Comparison of ENCODE assay signal across 8 mouse cellular contexts in genomic region chr14:74947376-74948013, GRCm38 (mm10). TPM values are rescaled to one million over a fixed set of nuclear protein-coding genes. Genes with fewer than 3 reads are reported as not detected.
A peak's percentile ranks its signal among the peaks of the same experiment; 100 is the strongest.
DNase-seq lines count a peak whose midpoint lies in the region; ATAC-seq and TF ChIP-seq lines count a peak whose summit lies in the region.

Lrch1 (minus strand) TSS chr14:74947876.

- peak within 1 kb of the TSS; percentile 91 for H3K27ac ChIP-seq in forebrain, embryonic 10.5 days
- peak within 1 kb of the TSS; percentile 96 for H3K27ac ChIP-seq in heart, embryonic 15.5 days
- H3K27ac ChIP-seq in liver, embryonic 16.5 days (ENCODE audit: low read length), result peak within 1 kb of the TSS; percentile 83
- H3K27ac ChIP-seq in neural tube, embryonic 12.5 days, result peak within 1 kb of the TSS; percentile 53; the same call in 1 of the 2 replicates
- peak within 1 kb of the TSS; percentile 97 for H3K27ac ChIP-seq in stomach, postnatal 0 days (replicated peaks)

- peak; percentile 45 for TF ChIP-seq CTCF in stomach, postnatal 0 days (IDR thresholded peaks at IDR 0.05; ENCODE audit: low read depth)

- H3K4me3 ChIP-seq in forebrain, embryonic 10.5 days, result peak within 1 kb of the TSS; percentile 83
- peak within 1 kb of the TSS; percentile 88 for H3K4me3 ChIP-seq in heart, embryonic 15.5 days
- H3K4me3 ChIP-seq in liver, embryonic 16.5 days (ENCODE audit: low read depth, low read length), result peak within 1 kb of the TSS; percentile 87
- peak within 1 kb of the TSS; percentile 84 for H3K4me3 ChIP-seq in neural tube, embryonic 12.5 days
- H3K4me3 ChIP-seq in stomach, postnatal 0 days (ENCODE audit: low read depth, low read length), result peak within 1 kb of the TSS; percentile 98

- H3K4me1 ChIP-seq in forebrain, embryonic 10.5 days, result peaks cover 27% of the 10 kb centered on the region
- H3K4me1 ChIP-seq in heart, embryonic 15.5 days (replicated peaks), result peaks cover 39% of the 10 kb centered on the region
- peaks cover 29% of the 10 kb centered on the region for H3K4me1 ChIP-seq in liver, embryonic 16.5 days (ENCODE audit: control insufficient read depth, low read depth, low read length)
- peaks cover 13% of the 10 kb centered on the region; the same call in 1 of the 2 replicates for H3K4me1 ChIP-seq in neural tube, embryonic 12.5 days
- H3K4me1 ChIP-seq in stomach, postnatal 0 days (replicated peaks; ENCODE audit: control insufficient read depth, insufficient read depth), result peaks cover 3% of the 10 kb centered on the region; the same call in 1 of the 2 replicates

- WGBS in forebrain, embryonic 10.5 days, result under 1% methylated on average over 63 of the region's 65 CpGs
- under 1% methylated on average over 65 of the region's 65 CpGs for WGBS in heart, embryonic 15.5 days
- under 1% methylated on average over 65 of the region's 65 CpGs for WGBS in liver, embryonic 16.5 days (ENCODE audit: insufficient replicate concordance)
- WGBS in neural tube, embryonic 12.5 days, result under 1% methylated on average over 62 of the region's 65 CpGs
- under 1% methylated on average over 62 of the region's 65 CpGs for WGBS in stomach, postnatal 0 days

- no peaks in the 10 kb centered on the region for H3K27me3 ChIP-seq in forebrain, embryonic 10.5 days (ENCODE audit: poor library complexity, severe bottlenecking)
- no peaks in the 10 kb centered on the region for H3K27me3 ChIP-seq in heart, embryonic 15.5 days
- no peaks in the 10 kb centered on the region for H3K27me3 ChIP-seq in liver, embryonic 16.5 days (ENCODE audit: control insufficient read depth, insufficient read depth, low read depth, low read length)
- H3K27me3 ChIP-seq in neural tube, embryonic 12.5 days (replicated peaks), result no peaks in the 10 kb centered on the region
- no peaks in the 10 kb centered on the region for H3K27me3 ChIP-seq in stomach, postnatal 0 days (ENCODE audit: control insufficient read depth, insufficient read depth, low read length)

- 0 out of 2 replicates have a peak, but pooled peaks cover 1% of the 10 kb centered on the region for H3K36me3 ChIP-seq in forebrain, embryonic 10.5 days (replicated peaks)
- H3K36me3 ChIP-seq in heart, embryonic 15.5 days, result no peaks in the 10 kb centered on the region
- H3K36me3 ChIP-seq in liver, embryonic 16.5 days (ENCODE audit: control insufficient read depth, insufficient read depth), result no peaks in the 10 kb centered on the region
- no peaks in the 10 kb centered on the region for H3K36me3 ChIP-seq in neural tube, embryonic 12.5 days
- H3K36me3 ChIP-seq in stomach, postnatal 0 days (ENCODE audit: control insufficient read depth, insufficient read depth, low read length), result no peaks in the 10 kb centered on the region

- H3K9me3 ChIP-seq in forebrain, embryonic 10.5 days, result no peaks in the 10 kb centered on the region
- H3K9me3 ChIP-seq in heart, embryonic 15.5 days (replicated peaks), result no peaks in the 10 kb centered on the region
- no peaks in the 10 kb centered on the region for H3K9me3 ChIP-seq in liver, embryonic 16.5 days (replicated peaks; ENCODE audit: control insufficient read depth, low read length)
- no peaks in the 10 kb centered on the region for H3K9me3 ChIP-seq in neural tube, embryonic 12.5 days
- no peaks in the 10 kb centered on the region for H3K9me3 ChIP-seq in stomach, postnatal 0 days (ENCODE audit: control insufficient read depth, low read length)

- peak; percentile 72 to 75 for DNase-seq in CD8-positive naive resting alpha-beta T cell, adult 2 months (ENCODE audit: low read depth in 2 of 2, low spot score in 2 of 2)
- peak; percentile 44 for DNase-seq in c-Kit-negative CD71-positive TER-119-positive erythroid progenitor cells, embryonic 14.5 days (ENCODE audit: low read depth, low spot score)
- peak; percentile 77 for DNase-seq in forebrain, embryonic 10.5 days (ENCODE audit: extremely low spot score, low spot score)
- peak; percentile 89 to 93 for DNase-seq in kidney, postnatal 25 days
- DNase-seq in stomach, postnatal 0 days (ENCODE audit: low spot score), result peak; percentile 88

- TF ChIP-seq EP300 in stomach, postnatal 0 days (optimal IDR thresholded peaks at IDR 0.05), result no peak

- ATAC-seq in heart, embryonic 15.5 days (replicated peaks; ENCODE audit: insufficient number of reproducible peaks, insufficient read depth, low FRiP score, low read depth), result peak; percentile 68
- ATAC-seq in liver, embryonic 16.5 days (ENCODE audit: low read depth), result peak; percentile 76
- ATAC-seq in neural tube, embryonic 12.5 days (ENCODE audit: low FRiP score, low read depth), result peak; percentile 78
- peak; percentile 74 for ATAC-seq in stomach, postnatal 0 days (ENCODE audit: low FRiP score, low TSS enrichment)

- H3K4me2 ChIP-seq in heart, embryonic 15.5 days, result peak within 1 kb of the TSS; percentile 72
- H3K4me2 ChIP-seq in liver, embryonic 16.5 days (ENCODE audit: low read depth, low read length), result peak within 1 kb of the TSS; percentile 89
- peak within 1 kb of the TSS; percentile 82 for H3K4me2 ChIP-seq in neural tube, embryonic 12.5 days (replicated peaks)
- peak within 1 kb of the TSS; percentile 88 for H3K4me2 ChIP-seq in stomach, postnatal 0 days (replicated peaks; ENCODE audit: low read depth)

- H3K9ac ChIP-seq in heart, embryonic 15.5 days, result peak within 1 kb of the TSS; percentile 86
- H3K9ac ChIP-seq in liver, embryonic 16.5 days (ENCODE audit: low read depth, low read length), result peak within 1 kb of the TSS; percentile 85
- peak within 1 kb of the TSS; percentile 84 for H3K9ac ChIP-seq in neural tube, embryonic 12.5 days
- peak within 1 kb of the TSS; percentile 93 for H3K9ac ChIP-seq in stomach, postnatal 0 days (ENCODE audit: low read length)

RNA-seq across cellular contexts. Expression of gene Lrch1, which starts in this region (rescaled TPM):
- polyA plus RNA-seq in forebrain, embryonic 10.5 days (2016; fragmentation: Nextera tagmentation; extraction: Ambion mirVana), result 6.4 and 6.5 TPM in 2 replicates
- polyA plus RNA-seq in heart, embryonic 15.5 days (2015; fragmentation: Nextera tagmentation; extraction: Ambion mirVana), result 10.9 and 12.6 TPM in 2 replicates
- polyA plus RNA-seq in liver, embryonic 16.5 days (2015; fragmentation: Nextera tagmentation; extraction: Ambion mirVana), result 4.1 and 4.5 TPM in 2 replicates
- 12.2 and 12.5 TPM in 2 replicates for polyA plus RNA-seq in neural tube, embryonic 12.5 days (2016; fragmentation: Nextera tagmentation; extraction: Ambion mirVana)
- 11.7 and 11.8 TPM in 2 replicates for polyA plus RNA-seq in stomach, postnatal 0 days (2015; fragmentation: Nextera tagmentation; extraction: Ambion mirVana)

Comparison
In these comparisons a context has a peak if more than half of its experiments do, and no peak if none do; other contexts are left out.
1. Peak in every context shown above with its lines: DNase-seq, ATAC-seq, H3K4me3 ChIP-seq and H3K27ac ChIP-seq.